Mouse (Mus musculus) spleen, postnatal 36 days (tissue): Measurements from ENCODE around the gene Bok.

Experiments
- DNase-seq, 2 experiments: peaks; one replicate each; pipeline ENCODE4 v3.0.0; 2022; ENCODE audit warnings: low spot score in 2 of 2, mixed read lengths in 1 of 2

Gene Bok

DNA sequence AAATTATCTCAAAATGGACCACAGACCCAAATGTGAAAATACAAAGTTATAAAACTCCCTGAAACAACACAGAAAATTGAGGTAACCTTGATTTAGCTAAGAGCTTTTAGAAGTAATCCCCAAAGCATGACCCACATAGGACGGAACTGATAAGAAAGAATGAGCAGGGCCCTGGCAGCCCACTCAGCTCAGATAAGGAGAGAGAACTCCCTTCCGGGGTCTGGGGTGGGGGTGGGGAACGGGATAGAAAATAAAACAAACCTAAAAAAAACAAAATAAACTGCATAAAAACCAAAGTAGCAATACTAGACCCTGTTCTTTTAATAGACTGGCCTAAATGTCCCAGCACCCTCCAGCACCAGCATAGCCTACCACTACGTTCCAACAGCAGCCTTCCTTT lies 56.5 kb downstream of the Bok start:
- no peak for DNase-seq

DNA sequence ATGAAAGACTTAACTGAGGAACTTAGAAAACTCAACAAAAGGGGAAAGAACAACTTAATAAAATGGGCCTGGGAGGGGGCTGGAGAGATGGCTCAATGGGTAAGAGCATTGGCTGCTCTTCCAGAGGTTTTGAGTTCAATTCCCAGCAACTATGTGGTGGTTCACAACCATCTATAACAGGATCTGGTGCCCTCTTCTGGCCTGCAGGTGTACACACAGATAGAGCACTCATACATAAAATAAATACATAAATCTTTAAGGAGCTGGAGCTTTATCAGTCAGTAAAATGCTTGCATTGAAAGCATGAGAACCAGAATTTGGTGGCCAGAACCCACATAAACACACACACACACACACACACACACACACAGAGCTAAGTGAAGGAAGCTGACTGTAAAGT lies 57.5 kb downstream of the Bok start:
- no peak for DNase-seq
